ENCODE assay signal across 7 mouse cellular contexts in the genomic region with DNA sequence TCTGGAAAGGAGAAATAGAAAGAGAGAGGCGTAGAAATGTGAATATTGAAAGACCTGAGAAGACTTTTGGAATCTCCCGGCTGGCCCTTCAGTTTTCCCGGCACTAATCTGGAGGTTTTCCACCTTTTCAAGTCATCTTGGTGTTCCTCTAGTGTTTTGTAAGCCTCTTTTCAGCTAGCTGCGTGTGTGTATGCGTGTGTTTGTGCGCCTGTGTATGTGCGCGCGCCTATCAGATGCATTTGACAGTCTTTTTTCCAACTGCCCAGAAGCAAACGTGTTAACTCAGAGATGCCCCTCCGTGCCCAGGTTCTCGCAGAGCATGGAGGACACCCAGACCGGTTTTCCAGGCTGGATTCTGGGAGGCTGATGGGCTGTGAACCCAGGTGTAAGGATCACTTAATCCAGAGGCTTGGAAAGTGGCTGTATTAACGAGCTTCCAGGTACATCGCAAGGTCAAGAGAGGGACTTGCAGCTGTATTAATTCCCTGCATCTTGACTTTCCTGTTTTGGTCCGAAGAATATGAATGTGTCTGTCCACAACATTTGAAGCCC. TPM values are rescaled to one million over a fixed set of nuclear protein-coding genes. Genes with fewer than 3 reads are reported as not detected.
A peak's percentile ranks its signal among the peaks of the same experiment; 100 is the strongest.
DNase-seq lines count a peak whose midpoint lies in the region; ATAC-seq lines count a peak whose summit lies in the region.

No protein-coding gene starts in this region.

- peak; percentile 35 for DNase-seq in testis, postnatal 10 days (ENCODE audit: low spot score)
- no peak for DNase-seq in testis, postnatal 14 days (ENCODE audit: low spot score)
- peak; percentile 46 for DNase-seq in forebrain, embryonic 14.5 days (ENCODE audit: low spot score)
- DNase-seq in left cerebral cortex, postnatal 14 days (ENCODE audit: low spot score in 2 of 2): peak; percentile 31 to 32
- no peak for DNase-seq in urinary bladder, postnatal 36 days (ENCODE audit: low spot score in 2 of 2)
- DNase-seq in thymus, postnatal 14 days: no peak

- H3K27me3 ChIP-seq in forebrain, embryonic 14.5 days (replicated peaks; ENCODE audit: control insufficient read depth, insufficient read depth, low read length): 0 out of 2 replicates have a peak, but pooled peaks cover 8% of the 10 kb centered on the region
- no peaks in the 10 kb centered on the region; the same call in 1 of the 2 replicates for H3K27me3 ChIP-seq in neural tube, embryonic 15.5 days (replicated peaks)

- peak overlapping the region; percentile 81 for H3K4me2 ChIP-seq in forebrain, embryonic 14.5 days (ENCODE audit: low read length)
- H3K4me2 ChIP-seq in neural tube, embryonic 15.5 days: peak overlapping the region; percentile 74

- H3K9me3 ChIP-seq in forebrain, embryonic 14.5 days (replicated peaks; ENCODE audit: control insufficient read depth, low read length): no peaks in the 10 kb centered on the region
- no peaks in the 10 kb centered on the region for H3K9me3 ChIP-seq in neural tube, embryonic 15.5 days (replicated peaks)

- intact Hi-C loops in left cerebral cortex, postnatal 14 days (cut with DNase I): loop anchor here (10.0 kb wide), 1 partner anchor 1729 kb away; no protein-coding TSS in a partner anchor

- WGBS in forebrain, embryonic 14.5 days: under 1% methylated on average over 16 of the region's 16 CpGs
- WGBS in neural tube, embryonic 15.5 days: 1% methylated on average over 16 of the region's 16 CpGs

- peak overlapping the region; percentile 79 for H3K9ac ChIP-seq in forebrain, embryonic 14.5 days (ENCODE audit: low read length)
- peak overlapping the region; percentile 85 for H3K9ac ChIP-seq in neural tube, embryonic 15.5 days (replicated peaks)

- H3K4me3 ChIP-seq in forebrain, embryonic 14.5 days (ENCODE audit: low read depth, low read length): peak overlapping the region; percentile 61
- peak overlapping the region; percentile 73 for H3K4me3 ChIP-seq in neural tube, embryonic 15.5 days (replicated peaks)

- no peak for ATAC-seq in forebrain, embryonic 14.5 days
- ATAC-seq in neural tube, embryonic 15.5 days (ENCODE audit: low FRiP score): 0 out of 2 replicates have a peak, but pooled peaks have one; percentile 16

- no peaks in the 10 kb centered on the region for H3K36me3 ChIP-seq in forebrain, embryonic 14.5 days (ENCODE audit: control insufficient read depth, insufficient read depth, low read length)
- no peaks in the 10 kb centered on the region for H3K36me3 ChIP-seq in neural tube, embryonic 15.5 days

- peaks cover 5% of the 10 kb centered on the region; the same call in 1 of the 2 replicates for H3K4me1 ChIP-seq in forebrain, embryonic 14.5 days (ENCODE audit: control insufficient read depth, insufficient read depth, low read length)
- peaks cover 20% of the 10 kb centered on the region for H3K4me1 ChIP-seq in neural tube, embryonic 15.5 days

- peak overlapping the region; percentile 90; the same call in 1 of the 2 replicates for H3K27ac ChIP-seq in forebrain, embryonic 14.5 days (ENCODE audit: low read depth, low read length)
- H3K27ac ChIP-seq in neural tube, embryonic 15.5 days (replicated peaks): peak overlapping the region; percentile 93

RNA-seq across cellular contexts. Expression of gene Lrfn5, which starts 0.8 kb away (rescaled TPM):
- 27.5 and 41.4 TPM in 2 replicates for polyA plus RNA-seq in forebrain, embryonic 14.5 days (2014; fragmentation: Nextera tagmentation; extraction: Ambion mirVana)
- 100 to 1,000 TPM; 120 to 130 TPM for total RNA-seq in left cerebral cortex, postnatal 14 days (2021)
- 65.8 and 84.0 TPM in 2 replicates for polyA plus RNA-seq in neural tube, embryonic 15.5 days (2015; fragmentation: Nextera tagmentation; extraction: Ambion mirVana)

Comparison
In these comparisons a context has a peak if more than half of its experiments do, and no peak if none do; other contexts are left out.
1. DNase-seq: peak in testis, postnatal 10 days (single experiment), forebrain, embryonic 14.5 days (single experiment) and left cerebral cortex, postnatal 14 days (2 of 2); none in testis, postnatal 14 days (single experiment), urinary bladder, postnatal 36 days (0 of 2) and thymus, postnatal 14 days (single experiment).